Mouse (Mus musculus) heart, embryonic 16.5 days (tissue): Measurements from ENCODE around the gene Negr1. TPM values are rescaled to one million over a fixed set of nuclear protein-coding genes. Genes with fewer than 3 reads are reported as not detected.

ENCODE experiments used
- ATAC-seq: fragments of 200-750 bp; cut with Nextera tagmentation; replicated peaks from 2 replicates; pipeline ENCODE4 v1.8.0; 2017; ENCODE audit warnings: moderate number of reproducible peaks; ENCODE audit not compliant: insufficient read depth, low FRiP score; ENCODE audit errors: extremely low read depth
- H3K27ac ChIP-seq: fragments of 300-500 bp; sonication (generic); 2 replicates; pipeline ENCODE4 v1.5.1; 2014; ENCODE audit warnings: mild to moderate bottlenecking, low read length, control low read depth, moderate library complexity
- H3K27me3 ChIP-seq: fragments of 300-500 bp; sonication (generic); 2 replicates; pipeline ENCODE4 v1.6.1; 2014; ENCODE audit warnings: low read length, mixed read lengths; ENCODE audit not compliant: control insufficient read depth, insufficient read depth
- H3K36me3 ChIP-seq: fragments of 300-500 bp; sonication (generic); 2 replicates; pipeline ENCODE4 v1.6.1; 2014; ENCODE audit not compliant: control insufficient read depth, insufficient read depth
- H3K4me1 ChIP-seq: fragments of 300-500 bp; sonication (generic); 2 replicates; pipeline ENCODE4 v1.6.1; 2014; ENCODE audit warnings: low read length, mixed read lengths; ENCODE audit not compliant: control insufficient read depth, insufficient read depth
- H3K4me2 ChIP-seq: fragments of 300-500 bp; sonication (generic); 2 replicates; pipeline ENCODE4 v1.6.1; 2014; ENCODE audit warnings: low read depth, mild to moderate bottlenecking, control low read depth, low read length
- H3K4me3 ChIP-seq: fragments of 300-500 bp; sonication (generic); 2 replicates; pipeline ENCODE4 v1.5.1; 2014; ENCODE audit warnings: mild to moderate bottlenecking, control low read depth, low read length
- H3K9ac ChIP-seq: fragments of 300-500 bp; sonication (generic); 2 replicates; pipeline ENCODE4 v1.6.1; 2014; ENCODE audit warnings: low read length, control low read depth
- H3K9me3 ChIP-seq: fragments of 300-500 bp; sonication (generic); replicated peaks from 2 replicates; pipeline ENCODE4 v1.6.1; 2016; ENCODE audit warnings: low read length; ENCODE audit not compliant: control insufficient read depth
- WGBS: fragments of 180-500 bp; shearing (Covaris S2); extraction: QIAGEN DNeasy Blood & Tissue Kit; methylation state at CpG from one replicate; pipeline ENCODE4 v1.1.7; 2014; 5-methylcytosine and 5-hydroxymethylcytosine counted together
- polyA plus RNA-seq: library from polyadenylated mRNA; unstranded; fragments of >200 nt; fragmentation: Nextera tagmentation; extraction: Ambion mirVana; gene quantifications from 2 replicates; pipeline ENCODE4 v1.2.1, GENCODE M21; 2015

Negr1 gene
- polyA plus RNA-seq, 1 experiment from 2014 or later, result 1.2 TPM

GRCm38 (mm10) chr3:157193141-157193540 is 631.5 kb downstream of the Negr1 start:
- WGBS, result 53% methylated on average over 3 of the region's 3 CpGs
- Histone ChIP-seq H3K36me3 (no peaks in the 10 kb centered on the region), H3K4me1 (no peaks in the 10 kb centered on the region), H3K4me3 (no peak overlapping the region), H3K27ac (no peak overlapping the region), H3K9me3 (no peaks in the 10 kb centered on the region), H3K27me3 (no peaks in the 10 kb centered on the region), H3K4me2 (no peak overlapping the region), H3K9ac (no peak overlapping the region)
- no peak for ATAC-seq

- Histone ChIP-seq H3K4me1 (no peaks in the 10 kb centered on the region), H3K4me2 (no peak overlapping the region), H3K9me3 (no peaks in the 10 kb centered on the region), H3K4me3 (no peak overlapping the region), H3K36me3 (no peaks in the 10 kb centered on the region), H3K27ac (no peak overlapping the region), H3K27me3 (no peaks in the 10 kb centered on the region), H3K9ac (no peak overlapping the region)
- no peak for ATAC-seq
- 84% methylated on average over 4 of the region's 4 CpGs for WGBS
Measured at GRCm38 (mm10) chr3:157198659-157199058, 637.1 kb downstream of the Negr1 start.

- ATAC-seq, result no peak
- Histone ChIP-seq H3K9me3 (no peaks in the 10 kb centered on the region), H3K36me3 (no peaks in the 10 kb centered on the region), H3K9ac (no peak overlapping the region), H3K27ac (no peak overlapping the region), H3K4me2 (no peak overlapping the region), H3K4me3 (no peak overlapping the region), H3K27me3 (no peaks in the 10 kb centered on the region), H3K4me1 (no peaks in the 10 kb centered on the region)
- 91% methylated on average over 2 of the region's 2 CpGs for WGBS
Measured at GRCm38 (mm10) chr3:157201726-157202125, 640.1 kb downstream of the Negr1 start.

GRCm38 (mm10) chr3:157203573-157203972 is 642.0 kb downstream of the Negr1 start:
- H3K9ac ChIP-seq, result no peak overlapping the region
- ATAC-seq, result no peak
- no peak overlapping the region for H3K4me3 ChIP-seq
- WGBS, result 77% methylated on average over 8 of the region's 8 CpGs
- H3K4me2 ChIP-seq, result no peak overlapping the region
- H3K27ac ChIP-seq, result no peak overlapping the region
- no peaks in the 10 kb centered on the region for H3K36me3 ChIP-seq
- no peaks in the 10 kb centered on the region for H3K4me1 ChIP-seq
- H3K9me3 ChIP-seq, result no peaks in the 10 kb centered on the region
- no peaks in the 10 kb centered on the region for H3K27me3 ChIP-seq

GRCm38 (mm10) chr3:157206752-157207151 is 645.2 kb downstream of the Negr1 start:
- WGBS, result 48% methylated on average over 3 of the region's 3 CpGs
- no peaks in the 10 kb centered on the region for H3K36me3 ChIP-seq
- no peaks in the 10 kb centered on the region for H3K27me3 ChIP-seq
- no peak for ATAC-seq
- no peak overlapping the region for H3K9ac ChIP-seq
- no peak overlapping the region for H3K4me2 ChIP-seq
- H3K9me3 ChIP-seq, result no peaks in the 10 kb centered on the region
- no peak overlapping the region for H3K4me3 ChIP-seq
- no peaks in the 10 kb centered on the region for H3K4me1 ChIP-seq
- H3K27ac ChIP-seq, result no peak overlapping the region

GRCm38 (mm10) chr3:157208966-157209365 is 647.4 kb downstream of the Negr1 start:
- 40% methylated on average over 1 of the region's 1 CpGs for WGBS
- Histone ChIP-seq H3K36me3 (no peaks in the 10 kb centered on the region), H3K27me3 (no peaks in the 10 kb centered on the region), H3K4me3 (no peak overlapping the region), H3K4me2 (no peak overlapping the region), H3K4me1 (no peaks in the 10 kb centered on the region), H3K9me3 (no peaks in the 10 kb centered on the region), H3K9ac (no peak overlapping the region), H3K27ac (no peak overlapping the region)
- ATAC-seq, result no peak

- H3K9ac ChIP-seq, result no peak overlapping the region
- no peaks in the 10 kb centered on the region for H3K36me3 ChIP-seq
- ATAC-seq, result no peak
- WGBS, result 75% methylated on average over 2 of the region's 2 CpGs
- no peak overlapping the region for H3K4me3 ChIP-seq
- H3K27ac ChIP-seq, result no peak overlapping the region
- no peaks in the 10 kb centered on the region for H3K27me3 ChIP-seq
- H3K4me2 ChIP-seq, result no peak overlapping the region
- no peaks in the 10 kb centered on the region for H3K9me3 ChIP-seq
- no peaks in the 10 kb centered on the region for H3K4me1 ChIP-seq
Measured at GRCm38 (mm10) chr3:157209386-157209785, 647.8 kb downstream of the Negr1 start.

- Histone ChIP-seq H3K4me3 (no peak overlapping the region), H3K4me2 (no peak overlapping the region), H3K9me3 (no peaks in the 10 kb centered on the region), H3K4me1 (no peaks in the 10 kb centered on the region), H3K9ac (no peak overlapping the region), H3K27ac (no peak overlapping the region), H3K27me3 (no peaks in the 10 kb centered on the region), H3K36me3 (no peaks in the 10 kb centered on the region)
- ATAC-seq, result no peak; the same call in 1 of the 2 replicates
- WGBS, result 77% methylated on average over 5 of the region's 5 CpGs
Measured at GRCm38 (mm10) chr3:157215937-157216719, 654.5 kb downstream of the Negr1 start.

GRCm38 (mm10) chr3:157217794-157218193 is 656.2 kb downstream of the Negr1 start:
- 66% methylated on average over 2 of the region's 2 CpGs for WGBS
- H3K27me3 ChIP-seq, result no peaks in the 10 kb centered on the region
- ATAC-seq, result no peak
- no peak overlapping the region for H3K4me3 ChIP-seq
- no peaks in the 10 kb centered on the region for H3K36me3 ChIP-seq
- H3K4me1 ChIP-seq, result no peaks in the 10 kb centered on the region
- no peak overlapping the region for H3K4me2 ChIP-seq
- H3K9ac ChIP-seq, result no peak overlapping the region
- no peak overlapping the region for H3K27ac ChIP-seq
- H3K9me3 ChIP-seq, result no peaks in the 10 kb centered on the region
